Mouse (Mus musculus) neural tube, embryonic 10.5 days (tissue): ENCODE measurements around the gene Fndc5.

ENCODE experiments used
- DNase-seq: peaks from one replicate; pipeline ENCODE4 v3.0.0-alpha.2; 2017; ENCODE audit warnings: low spot score; ENCODE audit errors: extremely low spot score

Gene Fndc5

DNA sequence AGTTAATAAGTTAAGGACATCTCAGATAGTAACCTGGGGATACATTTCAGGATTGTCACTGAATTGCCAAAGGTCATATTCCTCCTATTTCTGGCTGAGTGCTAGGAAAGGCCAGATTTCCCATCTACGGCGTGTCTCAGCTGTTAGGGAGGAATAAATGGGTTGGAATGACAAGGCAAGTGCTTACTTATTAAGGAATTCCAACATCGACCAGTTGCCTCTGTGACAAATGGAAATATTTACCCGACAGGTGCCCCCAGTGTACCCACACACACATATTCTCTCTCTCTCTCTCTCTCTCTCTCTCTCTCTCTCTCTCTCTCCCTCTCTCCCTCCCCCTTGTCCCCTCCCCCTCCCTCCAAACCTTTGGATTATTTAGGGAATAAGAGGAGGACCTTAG is 9.1 kb downstream of the Fndc5 start:
- no peak for DNase-seq

DNA sequence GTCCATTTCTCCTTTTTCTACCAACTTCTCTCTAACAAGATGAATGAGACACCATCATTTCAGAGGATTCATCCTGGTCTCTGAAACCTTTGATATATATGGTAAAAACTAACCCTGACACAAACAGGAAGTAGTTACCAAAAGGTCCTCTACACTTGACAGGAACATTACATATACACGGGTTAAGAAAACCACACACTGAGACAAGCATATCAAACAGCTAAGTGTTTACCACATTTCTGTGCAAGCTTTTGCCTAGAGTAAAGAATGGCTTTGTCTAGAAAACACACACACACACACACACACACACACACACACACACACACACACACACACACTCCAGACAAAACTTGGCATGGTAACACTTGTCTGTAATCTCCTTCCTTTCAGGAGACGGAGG is 9.6 kb downstream of the Fndc5 start:
- no peak for DNase-seq

GRCm38 (mm10) chr4:129147552-129148103 is 10.8 kb downstream of the Fndc5 start:
- DNase-seq, result no peak

GRCm38 (mm10) chr4:129149321-129149720 is 12.5 kb downstream of the Fndc5 start:
- no peak for DNase-seq

DNA sequence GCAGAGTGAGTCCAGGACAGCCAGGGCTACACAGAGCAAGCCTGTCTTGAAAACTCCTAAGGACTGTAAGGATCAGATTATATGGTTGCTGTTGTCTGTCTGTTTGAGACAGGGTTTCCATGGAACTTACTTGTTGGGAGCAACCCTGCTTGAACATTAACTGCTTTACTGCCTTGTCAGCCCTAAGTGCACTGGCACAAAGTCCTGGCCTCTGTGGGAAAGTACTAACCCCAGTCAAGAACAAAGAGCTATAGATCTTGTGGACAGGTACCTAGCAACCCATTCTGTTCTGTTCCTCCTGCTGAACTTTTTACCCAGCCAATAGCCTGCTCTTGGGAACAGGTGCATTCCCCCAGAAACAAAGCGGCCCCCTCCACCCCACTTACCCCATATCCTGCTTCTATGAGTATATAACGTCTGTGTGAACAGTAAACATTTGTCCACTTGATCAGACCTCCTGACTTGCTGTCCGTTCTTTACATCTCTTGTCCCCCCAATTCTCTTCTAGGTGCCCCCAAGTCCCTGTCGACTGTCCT is 14.5 kb downstream of the Fndc5 start:
- no peak for DNase-seq

DNA sequence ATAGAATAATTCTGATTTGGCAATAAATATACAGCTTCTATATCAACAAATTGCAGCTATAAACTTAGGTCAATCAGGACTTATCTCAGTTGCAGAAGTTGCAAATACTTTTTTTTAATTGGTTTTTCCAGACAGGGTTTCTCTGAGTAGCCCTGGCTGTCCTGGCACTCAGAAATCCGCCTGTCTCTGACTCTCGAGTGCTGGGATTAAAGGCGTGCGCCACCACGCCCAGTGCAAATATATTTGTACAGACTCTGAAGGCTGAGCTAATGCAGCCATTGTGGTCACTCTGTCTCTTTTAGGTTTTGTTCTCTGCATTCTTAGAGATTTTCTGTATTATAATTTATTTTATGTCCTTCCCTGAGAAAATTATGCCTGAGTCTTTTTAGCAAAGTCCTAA is 20.7 kb downstream of the Fndc5 start:
- DNase-seq, result no peak

GRCm38 (mm10) chr4:129158549-129158948 is 21.8 kb downstream of the Fndc5 start:
- no peak for DNase-seq

- no peak for DNase-seq
These were observed 24.3 kb downstream of the Fndc5 start for GRCm38 (mm10) chr4:129161076-129161475.

DNA sequence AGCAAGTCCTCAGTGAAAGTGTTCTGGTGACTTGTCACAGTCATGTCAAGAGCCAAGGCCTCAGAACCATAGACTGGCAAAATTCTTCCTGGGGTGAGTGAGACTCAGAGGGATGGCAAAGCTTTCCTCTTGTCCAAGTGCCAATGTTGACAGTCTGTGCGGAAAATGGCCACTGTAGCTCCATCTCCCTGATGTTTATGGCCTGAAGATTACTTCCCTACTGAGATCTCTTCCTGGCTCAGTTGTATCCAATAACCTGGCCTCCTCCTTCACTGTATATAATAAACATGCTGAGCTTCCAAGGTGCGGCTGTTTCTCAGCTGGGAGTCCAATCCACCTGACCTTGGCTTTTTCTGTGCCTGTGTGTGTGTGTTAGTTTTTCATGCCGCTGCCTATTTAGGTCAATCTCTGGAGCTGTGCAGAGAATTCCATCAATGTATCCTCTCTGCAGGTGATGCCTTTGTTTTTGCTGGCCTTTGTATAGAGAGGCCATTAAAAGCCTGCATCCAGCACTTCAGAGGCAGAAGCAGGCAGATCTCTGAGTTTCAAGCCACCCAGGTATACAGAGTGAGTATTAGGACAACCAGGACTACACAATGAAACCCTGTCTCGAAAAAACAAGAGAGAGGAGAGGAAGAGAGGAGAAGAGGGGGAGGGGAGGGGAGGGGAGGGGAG is 24.9 kb downstream of the Fndc5 start:
- DNase-seq, result no peak

DNA sequence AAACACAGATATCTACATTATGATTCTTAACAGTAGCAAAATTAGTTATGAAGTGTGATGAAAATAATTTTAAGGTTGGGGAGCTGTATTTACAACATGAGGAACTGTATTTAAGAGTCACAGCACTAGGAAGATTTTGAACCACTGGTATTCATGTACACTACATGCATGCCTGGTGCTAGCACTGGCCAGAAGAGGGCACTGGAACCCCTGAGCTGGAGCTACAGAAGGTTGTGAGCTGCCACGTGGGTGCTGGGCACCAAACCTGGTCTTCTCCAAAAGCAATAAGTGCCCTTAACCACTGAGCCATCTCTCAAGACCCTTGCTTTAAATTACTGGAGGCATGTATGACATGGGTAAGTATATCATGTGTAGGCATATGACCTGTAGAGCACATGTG is 35.7 kb downstream of the Fndc5 start:
- DNase-seq, result no peak

DNA sequence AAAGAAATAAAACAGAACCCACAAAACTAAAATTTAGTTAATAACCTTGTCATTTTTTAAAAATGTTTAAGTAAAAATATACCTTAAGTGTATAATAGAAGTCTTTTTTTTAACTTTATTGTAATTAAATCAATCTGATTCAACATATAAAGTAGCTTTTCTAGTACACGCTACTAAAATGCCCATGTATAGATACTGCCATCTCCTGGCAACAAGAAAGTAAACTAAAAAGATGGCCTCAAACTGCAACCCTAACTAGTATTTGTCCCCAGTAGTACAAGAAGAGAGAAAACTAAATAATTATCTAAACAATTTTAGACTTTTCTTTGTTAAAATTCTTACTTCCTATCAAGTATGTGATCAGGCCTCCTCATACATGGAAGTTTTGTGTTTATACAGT is 42.8 kb downstream of the Fndc5 start:
- no peak for DNase-seq

DNA sequence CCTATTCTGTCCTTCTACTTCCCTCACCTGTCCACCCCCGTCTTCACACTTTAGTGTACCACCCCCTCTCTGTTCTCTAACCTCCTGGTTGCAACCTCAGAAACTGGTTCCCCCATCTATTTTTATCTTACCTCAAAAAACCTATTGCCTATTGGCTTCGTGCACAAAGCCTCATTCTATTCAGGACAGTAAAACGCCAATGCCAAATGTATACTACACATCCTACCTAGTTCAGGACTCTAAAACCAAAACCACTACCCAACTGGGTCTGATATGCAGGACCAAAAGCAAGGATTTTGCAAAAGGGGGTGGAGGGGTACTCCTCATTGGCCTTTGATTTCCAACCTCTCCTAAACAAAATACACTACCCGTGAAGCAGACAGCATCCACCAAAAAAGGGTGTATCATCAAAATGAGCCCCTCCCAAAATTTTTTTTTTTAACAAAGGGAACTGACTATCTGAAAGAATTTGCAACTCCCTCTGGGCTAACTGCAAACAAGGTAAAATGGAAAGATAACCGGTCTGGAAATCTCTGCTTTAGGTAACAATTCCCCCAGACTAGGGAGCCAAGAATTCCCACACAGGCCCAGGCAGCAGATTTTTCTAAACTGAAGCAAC is 51.4 kb downstream of the Fndc5 start:
- DNase-seq, result no peak

DNA sequence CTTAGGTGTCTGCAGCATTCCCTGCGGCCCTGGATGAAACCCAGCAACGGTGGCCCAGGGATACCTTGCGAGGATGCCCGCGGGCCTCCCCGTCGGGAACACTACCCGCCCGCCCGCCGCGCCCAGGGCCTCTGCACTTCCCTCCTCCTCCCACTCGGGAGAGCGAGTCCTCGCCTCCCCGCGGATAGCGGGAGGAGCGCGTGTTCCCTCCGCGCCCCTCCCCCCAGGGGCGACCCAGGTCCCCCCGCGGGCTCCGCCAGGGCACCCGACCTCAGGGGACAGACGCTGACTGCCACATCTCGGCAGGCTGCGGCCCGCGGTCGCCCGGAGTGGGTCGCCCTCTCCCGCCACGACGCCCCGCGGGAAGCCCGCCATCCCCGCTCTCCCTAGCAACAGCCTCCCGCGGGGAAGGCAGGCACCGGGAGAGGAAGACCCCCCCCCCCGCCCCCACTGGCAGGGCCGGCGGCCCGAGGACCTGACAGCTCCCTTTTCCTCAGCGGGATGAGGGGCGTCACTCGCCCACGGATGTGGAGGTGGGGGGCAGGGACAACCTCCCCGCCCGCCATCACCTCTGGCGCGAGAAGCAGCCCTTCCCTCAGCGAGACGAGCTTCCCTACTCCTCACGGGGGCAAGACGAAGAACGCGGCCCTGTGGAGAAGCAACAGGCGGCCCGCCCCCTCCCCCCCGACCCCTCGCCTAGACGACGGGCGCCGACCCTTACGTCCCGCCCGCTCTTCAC is 52.2 kb downstream of the Fndc5 start:
- no peak for DNase-seq

- DNase-seq, result peak; percentile 97
These were observed 53.0 kb downstream of the Fndc5 start, which contains the start of the genes S100pbp and Yars for GRCm38 (mm10) chr4:129189542-129190519. TSS of gene S100pbp (minus strand) at chr4:129189727. TSS of gene Yars (plus strand) at chr4:129189760.

DNA sequence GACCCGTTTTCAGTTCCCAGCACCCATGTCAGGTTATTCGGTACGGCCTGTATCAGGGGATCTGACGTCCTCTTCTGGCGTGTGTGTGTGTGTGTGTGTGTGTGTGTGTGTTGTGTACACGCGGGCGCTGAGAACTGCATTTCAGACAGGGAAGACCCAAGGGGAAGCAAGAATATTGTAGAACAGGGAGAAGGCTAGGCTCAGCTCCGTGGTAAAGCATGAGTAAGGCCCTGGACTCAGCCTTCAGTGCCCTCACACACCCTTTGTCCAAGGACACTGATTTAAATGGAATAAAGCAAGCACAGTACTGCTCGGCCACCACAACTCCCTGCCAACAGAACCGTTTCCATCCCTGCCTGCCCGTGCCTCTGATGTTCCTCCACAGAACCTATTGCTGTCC is 53.7 kb downstream of the Fndc5 start:
- no peak for DNase-seq

DNA sequence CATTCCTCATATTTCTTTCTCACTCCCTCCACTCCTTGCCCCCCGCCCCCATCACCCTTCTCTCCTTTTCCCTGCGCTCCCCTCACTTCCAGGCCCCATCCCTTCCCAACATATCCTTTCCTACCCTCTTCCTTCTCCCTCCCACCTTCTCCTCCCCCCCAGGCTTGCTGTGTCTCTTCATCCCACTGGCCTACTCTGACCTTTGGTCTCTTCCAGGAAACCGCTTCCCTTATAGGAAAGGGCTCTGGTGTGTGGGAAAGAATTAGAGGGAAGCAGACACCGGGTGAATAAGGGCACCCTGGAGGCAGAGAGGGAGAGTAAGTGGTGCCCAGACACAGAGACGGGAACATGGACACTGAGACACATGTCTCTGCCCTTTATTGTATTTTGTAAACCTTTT is 54.9 kb downstream of the Fndc5 start:
- no peak for DNase-seq
